Mouse (Mus musculus): Measurements from ENCODE around the gene Fam71b.

DNA sequence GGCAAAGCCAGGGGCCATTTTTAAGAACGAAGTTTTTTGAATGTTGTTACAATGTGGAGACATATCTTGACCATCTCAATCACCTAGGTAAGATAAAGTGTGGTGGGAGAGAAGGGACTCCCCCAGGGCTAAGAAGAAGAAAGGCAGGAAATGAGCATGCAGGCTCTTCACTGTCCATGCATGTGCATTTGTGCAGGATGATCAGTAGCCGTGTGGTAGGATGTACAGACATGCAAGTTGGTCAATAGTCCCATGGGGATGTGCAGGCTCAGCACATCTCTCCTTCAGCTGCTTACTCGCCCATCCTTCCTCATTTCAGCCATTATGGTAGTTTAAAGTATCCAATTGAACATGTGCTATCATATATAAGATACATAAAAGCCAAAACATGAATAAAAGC, 47.9 kb upstream of the Fam71b start:
- TF ChIP-seq CTCF (IDR thresholded peaks at IDR 0.05; ENCODE audit: low read depth), result no peak
- no peak for TF ChIP-seq EP300 (IDR thresholded peaks at IDR 0.05; ENCODE audit: low read depth)
